Mouse (Mus musculus) thymus, adult 2 months (tissue): Measurements from ENCODE around the gene Borcs7.

Source experiments
- CTCF ChIP-seq: fragments of 200-500 bp; IDR thresholded peaks from 2 replicates; pipeline ENCODE4 v1.5.1; 2012; ENCODE audit warnings: mild to moderate bottlenecking, control low read depth, low read length, moderate library complexity, borderline replicate concordance; ENCODE audit not compliant: control insufficient read depth, poor library complexity, insufficient read depth; ENCODE audit errors: extremely low read depth
- POLR2A ChIP-seq: fragments of 200-500 bp; IDR thresholded peaks from 2 replicates; pipeline ENCODE4 v1.6.1; 2012; ENCODE audit warnings: mild to moderate bottlenecking, low read length, control low read depth, moderate library complexity; ENCODE audit not compliant: control insufficient read depth, poor library complexity, insufficient read depth; ENCODE audit errors: extremely low read depth

DNA sequence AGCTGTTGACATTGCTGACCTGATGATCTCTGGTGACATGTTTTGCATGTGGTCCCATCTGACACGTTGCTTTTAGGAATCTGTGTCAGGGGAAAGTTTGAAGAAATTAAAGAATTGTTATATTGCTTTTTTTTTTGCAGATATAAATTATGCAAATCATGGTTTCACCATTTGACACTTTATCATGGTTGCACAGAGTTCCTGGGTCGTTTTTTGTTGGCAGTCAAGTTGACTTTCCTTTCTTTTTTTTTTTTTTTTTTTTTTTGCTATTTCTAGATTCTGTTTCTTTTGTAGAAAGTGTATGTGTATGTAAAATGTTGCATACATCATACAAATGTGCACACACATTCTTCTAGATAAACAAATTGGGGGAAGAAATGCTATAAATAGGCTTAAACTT is 1.4 kb downstream of the Borcs7 start:
- no peak for TF ChIP-seq POLR2A
- no peak for TF ChIP-seq CTCF
